Mouse (Mus musculus) heart, postnatal 0 days (tissue): ENCODE results near the gene Gm21731.
"Not testable (repeated sequence)": the region's sequence is repeated elsewhere in the genome, so short reads cannot be mapped to it uniquely, and the experiment has no call there.

Source experiments
- CTCF ChIP-seq: IDR thresholded peaks from 2 replicates; pipeline ENCODE4 v1.5.1; 2016; ENCODE audit warnings: antibody characterized with exemption, control low read depth, low read depth
- EP300 ChIP-seq: IDR thresholded peaks from 2 replicates; pipeline ENCODE4 v1.6.1; 2016; ENCODE audit warnings: antibody characterized with exemption, low read depth

- TF ChIP-seq CTCF, EP300: not testable (repeated sequence)
These were observed 7.1 kb upstream of the Gm21731 start for GRCm38 (mm10) chr13:120231798-120232197.
